Mouse (Mus musculus): ENCODE data around the gene Agfg2.
A peak's percentile ranks its signal among the peaks of the same experiment; 100 is the strongest.

Gene Agfg2

GRCm38 (mm10) chr5:137610056-137610455 is 74.5 kb downstream of the Agfg2 start:
- no peak for DNase-seq (ENCODE audit: low spot score in 2 of 2)

- DNase-seq (ENCODE audit: low spot score in 2 of 2): no peak
Observed at GRCm38 (mm10) chr5:137609292-137609691, 75.2 kb downstream of the Agfg2 start.

- no peak for DNase-seq (ENCODE audit: low spot score in 2 of 2)
Observed at GRCm38 (mm10) chr5:137608654-137609190, 75.8 kb downstream of the Agfg2 start.

- DNase-seq (ENCODE audit: low spot score in 2 of 2): no peak
Observed at GRCm38 (mm10) chr5:137607860-137608653, 76.5 kb downstream of the Agfg2 start.

- no peak for DNase-seq (ENCODE audit: low spot score in 2 of 2)
Observed at GRCm38 (mm10) chr5:137601365-137601729, 83.2 kb downstream of the Agfg2 start.

- peak; percentile 91 to 94 for DNase-seq (ENCODE audit: low spot score in 2 of 2)
Observed at GRCm38 (mm10) chr5:137600619-137601364, 83.7 kb downstream of the Agfg2 start, which contains the start of gene Mospd3. Gene Mospd3 (minus strand): TSS chr5:137601058.
